Mouse (Mus musculus) bone marrow, adult 2 months (tissue): ENCODE data around the gene Tmem151b.

ENCODE experiments used
- CTCF ChIP-seq: fragments of 200-500 bp; IDR thresholded peaks from 2 replicates; pipeline ENCODE4 v1.5.1; 2011; ENCODE audit warnings: low read length, control low read depth; ENCODE audit not compliant: control insufficient read depth, insufficient read depth
- POLR2A ChIP-seq: fragments of 200-500 bp; IDR thresholded peaks from 2 replicates; pipeline ENCODE4 v1.6.1; 2011; ENCODE audit warnings: low read depth, mild to moderate bottlenecking, control low read depth, low read length, borderline replicate concordance; ENCODE audit not compliant: control insufficient read depth

DNA sequence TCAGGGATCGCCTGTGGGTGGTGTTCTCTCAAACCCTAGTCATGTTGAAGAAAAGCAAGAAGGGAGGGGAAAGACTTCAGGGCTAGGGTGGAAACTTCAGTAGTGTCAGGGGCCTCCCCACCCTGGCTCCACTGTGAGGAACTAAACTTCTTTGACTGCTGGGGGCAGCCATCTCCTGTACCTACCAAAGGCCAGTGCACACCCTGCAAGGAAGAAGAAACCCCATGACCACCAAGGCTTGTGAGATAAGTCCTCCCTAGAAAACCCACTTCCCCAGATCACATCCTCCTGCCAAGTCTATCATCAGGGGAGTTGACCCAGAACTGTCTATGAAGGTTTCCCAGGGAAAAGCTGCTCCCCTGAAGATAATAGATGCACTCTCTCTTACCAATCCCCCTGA lies 4.9 kb upstream of the Tmem151b start:
- TF ChIP-seq CTCF (no peak), POLR2A (no peak)
